Mouse (Mus musculus): Measurements from ENCODE around the gene Ucp3. TPM values are rescaled to one million over a fixed set of nuclear protein-coding genes. Genes with fewer than 3 reads are reported as not detected.
A peak's percentile ranks its signal among the peaks of the same experiment; 100 is the strongest.

The Ucp3 gene
- polyA plus RNA-seq, 1 experiment, result 5.0 TPM

GRCm38 (mm10) chr7:100464248-100464647 is 8.5 kb upstream of the Ucp3 start:
- Histone ChIP-seq H3K27me3 (replicated peaks; ENCODE audit: control insufficient read depth, insufficient read depth, low read length) (no peaks in the 10 kb centered on the region), H3K4me1 (ENCODE audit: control insufficient read depth, insufficient read depth, low read length) (peaks cover 53% of the 10 kb centered on the region), H3K4me3 (ENCODE audit: insufficient read depth, low read depth, low read length) (no peak overlapping the region), H3K27ac (ENCODE audit: insufficient read depth, low read depth, low read length) (peak overlapping the region; percentile 86), H3K36me3 (ENCODE audit: control insufficient read depth, insufficient read depth, low read length) (no peaks in the 10 kb centered on the region)
- DNase-seq, result no peak
- no peak for TF ChIP-seq CTCF (conservative IDR thresholded peaks at IDR 0.05; ENCODE audit: insufficient read depth, insufficient read length, low read depth, low read length)
- TF ChIP-seq POLR2A (IDR thresholded peaks at IDR 0.05; ENCODE audit: low read depth, low read length), result no peak
- 67% methylated on average over 7 of the region's 7 CpGs for WGBS

GRCm38 (mm10) chr7:100465248-100465647 is 7.5 kb upstream of the Ucp3 start:
- Histone ChIP-seq H3K36me3 (ENCODE audit: control insufficient read depth, insufficient read depth, low read length) (no peaks in the 10 kb centered on the region), H3K4me1 (ENCODE audit: control insufficient read depth, insufficient read depth, low read length) (peaks cover 53% of the 10 kb centered on the region), H3K27ac (ENCODE audit: insufficient read depth, low read depth, low read length) (peak overlapping the region; percentile 86), H3K4me3 (ENCODE audit: insufficient read depth, low read depth, low read length) (no peak overlapping the region), H3K27me3 (replicated peaks; ENCODE audit: control insufficient read depth, insufficient read depth, low read length) (no peaks in the 10 kb centered on the region)
- no peak for TF ChIP-seq POLR2A (IDR thresholded peaks at IDR 0.05; ENCODE audit: low read depth, low read length)
- TF ChIP-seq CTCF (conservative IDR thresholded peaks at IDR 0.05; ENCODE audit: insufficient read depth, insufficient read length, low read depth, low read length), result no peak
- 28% methylated on average over 4 of the region's 4 CpGs for WGBS
- peak; percentile 92 for DNase-seq

- DNase-seq, result peak; percentile 95
- no peaks in the 10 kb centered on the region for H3K27me3 ChIP-seq (replicated peaks; ENCODE audit: control insufficient read depth, insufficient read depth, low read length)
- H3K27ac ChIP-seq (ENCODE audit: insufficient read depth, low read depth, low read length), result peak overlapping the region; percentile 86
- peaks cover 53% of the 10 kb centered on the region for H3K4me1 ChIP-seq (ENCODE audit: control insufficient read depth, insufficient read depth, low read length)
- 3% methylated on average over 5 of the region's 5 CpGs for WGBS
- TF ChIP-seq CTCF (conservative IDR thresholded peaks at IDR 0.05; ENCODE audit: insufficient read depth, insufficient read length, low read depth, low read length), result no peak
- no peak for TF ChIP-seq POLR2A (IDR thresholded peaks at IDR 0.05; ENCODE audit: low read depth, low read length)
- peak overlapping the region; percentile 3; the same call in 1 of the 2 replicates for H3K4me3 ChIP-seq (ENCODE audit: insufficient read depth, low read depth, low read length)
- H3K36me3 ChIP-seq (ENCODE audit: control insufficient read depth, insufficient read depth, low read length), result no peaks in the 10 kb centered on the region
These were observed 7.0 kb upstream of the Ucp3 start for GRCm38 (mm10) chr7:100465656-100466309.

- TF ChIP-seq CTCF (conservative IDR thresholded peaks at IDR 0.05; ENCODE audit: insufficient read depth, insufficient read length, low read depth, low read length) (no peak), POLR2A (IDR thresholded peaks at IDR 0.05; ENCODE audit: low read depth, low read length) (no peak)
- H3K27me3 ChIP-seq (replicated peaks; ENCODE audit: control insufficient read depth, insufficient read depth, low read length), result no peaks in the 10 kb centered on the region
- DNase-seq, result no peak
- H3K36me3 ChIP-seq (ENCODE audit: control insufficient read depth, insufficient read depth, low read length), result no peaks in the 10 kb centered on the region
- WGBS, result 85% methylated on average over 11 of the region's 11 CpGs
- peaks cover 43% of the 10 kb centered on the region for H3K4me1 ChIP-seq (ENCODE audit: control insufficient read depth, insufficient read depth, low read length)
- H3K27ac ChIP-seq (ENCODE audit: insufficient read depth, low read depth, low read length), result peak overlapping the region; percentile 86
- H3K4me3 ChIP-seq (ENCODE audit: insufficient read depth, low read depth, low read length), result no peak overlapping the region
These were observed 5.8 kb upstream of the Ucp3 start for GRCm38 (mm10) chr7:100466781-100467510.

DNA sequence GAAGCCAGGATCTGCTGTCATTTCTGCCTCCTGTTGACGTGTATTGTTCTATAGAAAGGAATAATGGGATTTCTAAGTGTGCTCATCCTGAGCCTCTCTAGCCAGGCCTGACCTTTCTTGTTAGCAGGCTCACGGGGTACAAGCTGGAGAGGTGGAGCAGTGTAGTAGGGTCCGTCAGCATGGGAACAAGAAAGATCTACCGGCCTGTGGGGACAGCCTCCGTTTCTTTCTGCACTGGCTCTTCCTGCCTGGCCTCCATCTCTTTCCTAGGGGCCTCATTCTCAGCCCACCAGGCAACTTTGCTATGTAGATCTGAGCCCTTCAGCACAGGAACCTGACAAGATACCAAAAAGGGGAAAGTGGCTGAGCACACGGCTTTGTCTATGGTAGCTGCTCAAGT is 4.0 kb upstream of the Ucp3 start:
- no peak for DNase-seq
- H3K27me3 ChIP-seq (replicated peaks; ENCODE audit: control insufficient read depth, insufficient read depth, low read length), result no peaks in the 10 kb centered on the region
- WGBS, result 90% methylated on average over 6 of the region's 6 CpGs
- peaks cover 28% of the 10 kb centered on the region for H3K4me1 ChIP-seq (ENCODE audit: control insufficient read depth, insufficient read depth, low read length)
- TF ChIP-seq CTCF (conservative IDR thresholded peaks at IDR 0.05; ENCODE audit: insufficient read depth, insufficient read length, low read depth, low read length) (no peak), POLR2A (IDR thresholded peaks at IDR 0.05; ENCODE audit: low read depth, low read length) (no peak)
- no peak overlapping the region for H3K27ac ChIP-seq (ENCODE audit: insufficient read depth, low read depth, low read length)
- no peak overlapping the region for H3K4me3 ChIP-seq (ENCODE audit: insufficient read depth, low read depth, low read length)
- no peaks in the 10 kb centered on the region for H3K36me3 ChIP-seq (ENCODE audit: control insufficient read depth, insufficient read depth, low read length)

GRCm38 (mm10) chr7:100469502-100469901 is 3.3 kb upstream of the Ucp3 start:
- 96% methylated on average over 1 of the region's 1 CpGs for WGBS
- Histone ChIP-seq H3K27ac (ENCODE audit: insufficient read depth, low read depth, low read length) (no peak overlapping the region), H3K4me3 (ENCODE audit: insufficient read depth, low read depth, low read length) (no peak overlapping the region), H3K27me3 (replicated peaks; ENCODE audit: control insufficient read depth, insufficient read depth, low read length) (no peaks in the 10 kb centered on the region), H3K36me3 (ENCODE audit: control insufficient read depth, insufficient read depth, low read length) (no peaks in the 10 kb centered on the region), H3K4me1 (ENCODE audit: control insufficient read depth, insufficient read depth, low read length) (peaks cover 29% of the 10 kb centered on the region; the same call in 1 of the 2 replicates)
- no peak for DNase-seq
- no peak for TF ChIP-seq POLR2A (IDR thresholded peaks at IDR 0.05; ENCODE audit: low read depth, low read length)
- TF ChIP-seq CTCF (conservative IDR thresholded peaks at IDR 0.05; ENCODE audit: insufficient read depth, insufficient read length, low read depth, low read length), result no peak

GRCm38 (mm10) chr7:100470796-100471406 is 1.9 kb upstream of the Ucp3 start:
- no peaks in the 10 kb centered on the region for H3K36me3 ChIP-seq (ENCODE audit: control insufficient read depth, insufficient read depth, low read length)
- no peak overlapping the region for H3K27ac ChIP-seq (ENCODE audit: insufficient read depth, low read depth, low read length)
- TF ChIP-seq CTCF (conservative IDR thresholded peaks at IDR 0.05; ENCODE audit: insufficient read depth, insufficient read length, low read depth, low read length) (no peak), POLR2A (IDR thresholded peaks at IDR 0.05; ENCODE audit: low read depth, low read length) (no peak)
- no peak overlapping the region for H3K4me3 ChIP-seq (ENCODE audit: insufficient read depth, low read depth, low read length)
- H3K27me3 ChIP-seq (replicated peaks; ENCODE audit: control insufficient read depth, insufficient read depth, low read length), result no peaks in the 10 kb centered on the region
- peaks cover 23% of the 10 kb centered on the region; the same call in 1 of the 2 replicates for H3K4me1 ChIP-seq (ENCODE audit: control insufficient read depth, insufficient read depth, low read length)
- no peak for DNase-seq
- 93% methylated on average over 11 of the region's 11 CpGs for WGBS
